Mouse (Mus musculus) T-cell, adult 2 months (primary cell): ENCODE data around the gene Dmbx1.

Experiments
- DNase-seq: peaks from one replicate; pipeline ENCODE4 v3.0.0; 2022; ENCODE audit warnings: low spot score

Gene Dmbx1

DNA sequence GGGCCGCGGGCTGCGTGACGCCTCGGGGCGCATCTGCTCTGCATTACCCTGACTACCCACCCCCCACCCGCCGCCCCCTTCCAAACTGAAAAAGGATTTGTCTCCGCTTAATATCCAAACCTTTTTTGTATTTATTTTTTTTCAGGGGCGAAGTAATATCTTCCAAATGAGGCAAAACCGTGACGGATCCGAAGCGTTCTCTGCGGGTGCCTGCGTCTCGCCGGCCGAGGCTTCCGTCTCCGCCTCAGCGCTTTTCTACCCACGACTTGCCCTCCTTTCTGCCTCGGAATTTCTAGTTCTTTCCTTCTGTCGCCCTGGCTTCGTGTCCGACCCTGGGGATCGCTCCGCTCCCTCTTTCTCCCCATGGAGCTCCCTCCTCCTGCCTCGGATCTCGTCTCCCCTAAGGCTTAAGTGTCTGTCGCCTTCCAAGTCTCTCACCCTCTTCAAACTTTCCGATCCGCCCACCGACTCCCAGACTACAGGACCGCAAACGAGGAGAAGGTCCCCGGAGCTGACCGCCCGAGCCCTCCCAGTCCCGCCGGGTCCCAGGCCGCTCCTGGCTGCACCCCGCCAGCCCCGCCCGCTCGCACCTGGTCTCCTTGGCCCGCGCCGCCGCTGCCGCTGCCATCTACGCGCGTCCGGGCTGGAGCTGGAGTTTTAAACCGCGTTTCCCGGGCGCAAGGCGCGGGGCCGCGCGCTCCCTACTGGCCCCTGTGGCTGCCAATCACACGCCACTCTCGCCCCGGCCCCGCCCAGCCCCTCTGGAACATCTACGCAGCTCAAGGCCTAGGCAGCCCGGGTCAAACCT, at the start of gene Dmbx1:
Dmbx1 (minus strand) TSS at position 632 of the 808 bp plus-strand sequence.
- no peak for DNase-seq

DNA sequence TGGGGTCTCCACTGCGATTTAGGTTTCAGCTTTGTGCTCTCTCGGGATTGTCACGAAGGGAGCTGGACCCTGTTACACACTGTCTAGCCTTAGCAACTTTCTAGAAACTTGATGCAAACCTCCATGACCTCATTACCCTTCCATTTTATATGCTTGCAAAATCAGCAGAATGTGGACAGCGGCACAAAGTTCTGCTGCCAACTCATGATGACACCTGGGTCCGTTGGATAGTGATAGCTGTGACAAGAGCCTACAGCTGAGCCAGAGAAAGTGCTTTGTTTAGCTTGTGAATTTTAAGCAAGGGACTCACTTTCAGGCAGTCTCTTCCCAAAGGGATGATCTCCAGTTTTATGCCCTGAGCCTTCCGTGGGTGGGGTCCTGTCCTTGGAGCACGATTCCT, 49.7 kb upstream of the Dmbx1 start:
- DNase-seq = no peak

DNA sequence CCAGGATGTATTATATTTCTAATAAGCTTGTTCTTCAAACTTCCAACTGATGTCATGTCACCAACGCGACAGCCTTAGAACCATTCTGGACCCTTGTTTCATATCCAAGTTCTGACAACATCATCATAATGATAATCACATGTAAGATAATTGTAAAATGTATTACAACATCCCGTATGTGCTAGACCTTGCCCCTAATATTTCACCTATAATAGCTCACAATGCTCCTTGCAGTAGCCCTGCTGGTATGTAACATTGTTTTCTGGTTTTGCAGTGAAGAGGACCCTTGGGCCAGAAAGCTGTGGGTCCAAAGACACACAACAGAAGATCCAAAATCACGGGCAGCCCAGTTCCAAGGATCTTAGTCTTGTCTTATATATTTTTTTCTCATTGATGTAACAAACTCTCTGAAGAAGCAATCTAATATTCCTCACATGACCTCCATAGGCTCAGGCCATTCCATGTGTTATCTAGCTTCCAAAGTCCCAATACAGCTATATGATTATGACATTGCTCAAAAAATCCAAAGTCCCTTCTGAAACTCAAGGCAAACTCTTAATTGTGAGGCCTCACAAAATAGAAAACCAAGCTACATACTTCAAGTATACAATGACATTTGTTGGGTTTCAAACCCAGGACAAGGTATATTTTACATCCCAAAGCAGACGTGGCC, 48.3 kb upstream of the Dmbx1 start:
- no peak for DNase-seq

DNA sequence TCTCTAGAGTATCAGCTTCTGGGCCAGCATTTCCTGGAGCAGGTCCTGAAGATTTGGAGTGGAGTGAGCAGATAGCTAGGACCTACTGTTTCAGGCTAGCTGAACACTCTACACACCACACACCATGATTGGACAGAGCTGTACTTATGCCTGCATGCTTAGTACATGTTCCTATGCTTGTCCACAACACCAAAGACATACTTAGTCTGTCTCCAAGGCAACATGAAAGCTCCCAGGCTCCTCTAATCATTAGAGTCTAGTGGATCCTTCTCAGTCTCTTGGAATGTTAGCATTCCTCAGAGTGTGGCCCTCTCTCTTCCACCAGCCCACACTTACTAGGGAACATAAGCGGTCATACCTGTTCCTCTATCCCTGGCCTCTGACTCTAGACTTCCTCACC, 47.7 kb upstream of the Dmbx1 start:
- DNase-seq = no peak

DNA sequence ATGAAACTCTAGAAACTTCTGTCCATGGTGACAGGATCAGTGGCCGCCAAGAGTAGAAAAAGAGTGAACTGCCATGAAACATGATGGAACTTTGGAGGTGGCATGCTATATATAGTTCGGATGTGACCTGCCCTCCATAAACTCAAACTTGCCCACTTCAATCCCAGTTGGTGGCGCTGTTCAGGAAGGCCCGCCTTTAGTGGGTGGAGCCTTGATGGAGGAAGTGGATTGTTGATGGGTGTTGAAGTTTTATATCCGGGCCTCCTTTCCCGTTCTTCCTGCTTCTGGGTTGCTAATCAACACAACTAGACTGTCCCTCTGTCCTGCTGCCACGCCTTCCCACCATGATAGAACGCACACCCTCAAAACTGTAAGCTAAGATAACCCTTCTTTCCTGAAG, 45.2 kb upstream of the Dmbx1 start:
- no peak for DNase-seq

DNA sequence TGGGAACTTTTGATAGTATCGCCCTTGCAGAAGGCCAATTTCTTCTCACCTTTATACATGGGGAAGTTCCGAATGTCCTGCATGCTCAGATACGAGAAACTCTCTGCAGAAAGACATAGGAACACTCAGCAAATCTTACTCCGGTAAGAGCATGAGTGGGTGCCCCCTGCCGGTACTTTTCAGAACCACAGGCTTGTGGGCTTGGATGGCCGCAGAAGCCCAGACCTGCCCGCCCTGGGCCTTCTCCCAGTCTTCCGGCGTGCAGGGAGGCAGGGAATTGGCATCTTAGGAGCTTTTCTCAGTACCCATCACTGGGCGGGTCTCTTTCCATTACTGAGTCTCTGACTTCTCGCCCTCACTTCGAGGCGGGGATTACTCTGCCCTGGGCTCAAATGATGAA, 44.4 kb upstream of the Dmbx1 start:
- peak; percentile 60 for DNase-seq

DNA sequence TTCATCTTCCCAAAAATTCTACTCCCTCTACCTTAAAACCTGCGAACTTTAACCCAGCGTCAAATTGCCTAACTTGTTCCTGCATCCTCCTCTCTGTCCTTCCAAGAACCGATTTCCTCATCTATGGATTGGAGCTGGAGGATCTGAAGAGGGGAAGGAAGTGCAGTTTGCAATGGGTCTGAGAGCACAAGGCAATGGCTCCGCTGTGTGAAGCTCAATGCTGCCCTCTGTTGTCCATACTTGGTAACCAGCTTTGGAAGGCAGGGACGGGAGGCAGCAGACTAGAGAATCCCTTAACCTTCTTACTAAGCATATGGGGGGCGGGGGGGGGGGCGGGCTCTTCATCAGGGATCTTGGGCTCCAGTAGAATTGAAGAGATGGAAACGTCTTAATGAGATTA, 41.0 kb upstream of the Dmbx1 start:
- DNase-seq = peak; percentile 58

DNA sequence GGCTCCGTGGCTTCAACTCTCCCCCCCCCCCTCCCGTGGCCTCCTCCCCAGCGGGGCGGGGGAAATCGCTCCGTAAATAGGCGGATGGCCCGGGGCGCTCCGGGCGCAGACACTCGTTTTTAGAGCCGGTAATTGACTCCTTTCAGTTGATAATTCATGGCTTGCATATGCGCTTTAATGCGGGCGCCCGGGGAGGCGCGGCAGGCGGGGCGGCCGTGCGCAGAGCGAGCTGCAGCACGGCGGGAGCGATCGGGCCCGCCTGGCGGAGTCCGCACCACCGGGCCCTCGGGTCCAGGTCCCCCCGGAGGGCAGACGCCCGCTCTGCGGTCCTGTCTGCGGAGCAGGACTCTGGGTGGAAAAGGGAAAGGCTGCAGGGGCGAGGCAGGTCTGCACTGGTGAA, 39.7 kb upstream of the Dmbx1 start:
- no peak for DNase-seq

DNA sequence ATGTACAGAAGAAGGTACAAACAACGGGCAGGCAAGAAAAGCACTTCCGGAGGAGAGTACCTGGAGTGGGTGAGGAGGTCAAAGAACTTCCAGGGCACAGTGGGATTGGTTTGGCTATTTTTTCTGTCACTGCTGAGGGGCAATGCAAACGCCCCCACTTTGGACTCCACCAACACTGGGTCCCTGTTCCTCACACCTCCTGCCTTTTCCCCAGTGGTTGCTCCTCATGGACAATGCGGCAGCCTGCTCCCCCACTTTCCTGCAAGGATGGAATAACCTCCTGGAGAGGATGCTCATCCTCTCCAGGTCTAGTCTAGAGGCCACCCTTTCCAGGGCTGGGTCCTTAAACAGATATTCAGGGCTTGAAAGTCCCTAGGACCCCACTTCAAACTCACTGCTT, 39.2 kb upstream of the Dmbx1 start:
- no peak for DNase-seq

DNA sequence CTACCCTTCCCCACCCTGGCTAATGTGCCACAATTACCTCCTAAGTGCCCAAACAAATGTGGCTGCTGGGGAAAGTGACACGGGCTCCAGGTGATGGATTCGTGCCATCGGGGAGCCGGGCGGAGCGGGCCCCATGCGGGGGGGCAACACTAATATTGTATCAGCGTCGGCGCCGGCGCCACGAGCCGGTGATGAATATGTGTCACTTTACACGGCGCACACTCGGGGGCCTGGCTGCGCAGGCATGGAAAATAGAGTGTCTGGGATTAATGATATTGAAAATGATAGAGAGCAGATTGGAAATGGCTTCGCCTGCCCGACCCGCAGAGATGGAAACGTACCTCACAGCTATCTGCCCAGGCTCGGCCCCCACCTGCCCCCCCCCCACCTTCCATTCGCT, 32.8 kb upstream of the Dmbx1 start:
- DNase-seq = no peak

DNA sequence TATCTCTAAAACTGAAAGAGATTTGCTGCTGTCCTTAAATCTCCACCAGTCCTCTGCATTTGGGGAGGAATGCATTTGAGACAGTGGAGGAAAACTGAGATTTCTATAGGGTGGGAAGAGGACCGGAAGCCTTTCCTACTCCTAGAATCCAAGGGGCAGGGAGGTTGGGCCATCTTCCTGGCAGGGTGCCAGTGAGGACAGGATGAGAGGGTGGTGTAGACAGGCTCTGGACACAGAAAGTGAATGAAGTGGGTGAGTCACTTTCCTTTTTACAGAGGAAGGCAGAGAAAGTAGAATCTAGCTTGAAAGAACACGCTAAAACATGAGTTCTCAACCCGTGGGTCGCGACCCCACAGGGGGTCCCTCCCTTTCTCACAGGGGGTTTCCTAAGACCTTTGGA, 24.7 kb upstream of the Dmbx1 start:
- DNase-seq = no peak

DNA sequence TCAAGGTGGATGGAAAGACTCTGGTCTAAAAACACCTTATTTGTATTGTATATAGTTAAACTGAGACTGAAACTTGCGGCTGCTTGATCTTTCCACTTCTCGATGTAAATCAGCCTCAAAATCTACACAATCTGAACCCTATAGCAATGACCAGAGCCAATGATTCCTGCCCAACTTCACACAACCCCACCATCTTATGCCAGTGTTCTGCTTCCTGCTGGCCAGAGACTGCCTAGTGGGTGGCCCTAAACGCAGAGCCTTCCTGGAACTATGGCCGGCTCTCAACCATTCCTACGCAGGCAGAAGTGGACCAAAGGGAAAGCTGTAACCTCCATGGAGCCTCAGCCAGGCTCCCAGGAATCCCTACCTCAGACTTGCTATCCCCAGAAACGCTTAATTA, 24.0 kb upstream of the Dmbx1 start:
- DNase-seq = no peak

DNA sequence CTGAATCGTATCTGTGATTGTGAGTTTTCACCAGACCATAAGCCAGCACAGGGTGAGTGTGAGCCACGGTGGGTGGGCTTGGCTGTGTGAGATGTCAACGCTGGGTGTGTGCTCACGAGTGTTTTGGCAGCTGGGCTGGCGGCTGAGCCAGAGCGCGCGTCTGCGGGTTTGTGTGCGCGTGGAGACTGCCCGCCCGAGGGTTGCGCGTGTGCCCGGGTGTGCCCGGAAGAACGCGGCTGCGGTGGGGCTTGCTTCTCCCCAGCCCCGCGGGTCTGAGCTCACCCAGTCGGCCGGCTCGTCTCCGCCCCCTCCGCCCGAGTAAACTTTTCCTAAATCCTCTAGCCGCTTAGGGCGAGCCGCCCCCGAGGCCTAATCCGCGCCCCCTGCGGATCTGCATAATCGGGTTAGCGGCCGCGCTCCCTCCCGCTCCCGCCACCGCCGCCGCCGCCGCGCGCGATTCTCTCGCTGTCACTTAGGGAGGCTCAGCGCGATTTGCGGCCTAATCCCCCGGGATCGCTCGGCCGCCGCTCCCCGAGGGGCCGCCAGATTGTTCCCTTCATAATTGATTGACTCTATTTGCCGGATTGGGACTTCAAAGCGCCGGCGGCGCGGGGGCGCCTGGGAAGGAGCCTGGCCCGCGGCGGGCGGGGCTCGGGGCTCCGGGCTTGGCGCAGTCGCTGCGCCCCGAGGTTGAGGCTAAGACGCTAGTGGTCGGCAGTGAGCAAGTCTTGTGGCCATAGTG, 23.1 kb upstream of the Dmbx1 start:
- DNase-seq = peak; percentile 32

DNA sequence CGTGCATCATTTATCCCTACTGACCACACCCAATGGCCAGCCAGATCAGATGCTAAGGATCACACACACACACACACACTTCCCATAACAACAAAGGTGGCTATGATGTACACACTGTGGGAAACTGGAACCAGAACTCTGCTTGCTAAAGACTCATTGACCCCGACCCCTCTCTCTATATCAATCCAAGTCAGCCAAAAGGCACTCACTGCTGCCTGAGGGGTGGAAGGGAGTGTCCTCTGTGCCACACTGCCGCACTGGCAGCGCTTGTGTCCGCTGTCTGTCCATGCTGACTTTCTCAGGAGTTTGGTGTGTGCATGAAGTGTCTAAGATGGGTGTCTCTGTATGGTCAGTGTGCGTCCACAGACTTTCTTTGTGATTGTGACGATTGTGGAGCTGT, 22.3 kb upstream of the Dmbx1 start:
- DNase-seq = no peak

DNA sequence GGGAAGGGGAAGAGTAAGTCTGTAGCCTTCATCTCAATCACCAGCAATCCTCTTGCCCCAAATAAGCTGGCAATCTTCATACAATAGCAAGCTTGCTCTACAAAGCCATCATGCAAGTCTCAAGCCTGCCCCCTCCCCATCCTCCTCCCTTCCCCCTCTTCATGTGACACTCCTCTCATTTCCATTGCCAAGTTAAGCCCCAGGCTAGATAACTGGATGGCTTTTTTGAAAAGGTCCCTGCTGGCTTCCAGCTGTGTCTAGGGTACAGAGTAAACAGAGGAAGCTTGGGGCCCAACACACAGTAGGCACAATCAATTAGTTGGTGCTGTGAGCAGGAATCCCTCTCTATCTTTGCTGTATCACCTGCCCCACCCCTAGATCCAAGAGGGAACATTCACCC, 19.8 kb upstream of the Dmbx1 start:
- DNase-seq = no peak

DNA sequence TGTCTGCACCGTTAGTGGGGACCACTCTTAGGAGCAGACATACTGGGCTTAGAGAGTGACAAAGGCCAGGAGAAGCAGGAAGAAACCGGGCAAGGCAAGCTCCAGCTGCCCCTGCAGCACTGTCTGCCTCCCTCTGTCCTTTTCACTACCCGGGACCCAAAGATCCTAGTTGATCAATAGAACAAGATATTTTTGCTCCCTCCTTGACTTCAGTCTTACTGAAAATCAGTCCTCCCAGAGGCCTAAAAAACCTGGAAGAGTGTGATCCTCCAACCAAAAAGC, 15.7 kb upstream of the Dmbx1 start:
- DNase-seq = no peak

DNA sequence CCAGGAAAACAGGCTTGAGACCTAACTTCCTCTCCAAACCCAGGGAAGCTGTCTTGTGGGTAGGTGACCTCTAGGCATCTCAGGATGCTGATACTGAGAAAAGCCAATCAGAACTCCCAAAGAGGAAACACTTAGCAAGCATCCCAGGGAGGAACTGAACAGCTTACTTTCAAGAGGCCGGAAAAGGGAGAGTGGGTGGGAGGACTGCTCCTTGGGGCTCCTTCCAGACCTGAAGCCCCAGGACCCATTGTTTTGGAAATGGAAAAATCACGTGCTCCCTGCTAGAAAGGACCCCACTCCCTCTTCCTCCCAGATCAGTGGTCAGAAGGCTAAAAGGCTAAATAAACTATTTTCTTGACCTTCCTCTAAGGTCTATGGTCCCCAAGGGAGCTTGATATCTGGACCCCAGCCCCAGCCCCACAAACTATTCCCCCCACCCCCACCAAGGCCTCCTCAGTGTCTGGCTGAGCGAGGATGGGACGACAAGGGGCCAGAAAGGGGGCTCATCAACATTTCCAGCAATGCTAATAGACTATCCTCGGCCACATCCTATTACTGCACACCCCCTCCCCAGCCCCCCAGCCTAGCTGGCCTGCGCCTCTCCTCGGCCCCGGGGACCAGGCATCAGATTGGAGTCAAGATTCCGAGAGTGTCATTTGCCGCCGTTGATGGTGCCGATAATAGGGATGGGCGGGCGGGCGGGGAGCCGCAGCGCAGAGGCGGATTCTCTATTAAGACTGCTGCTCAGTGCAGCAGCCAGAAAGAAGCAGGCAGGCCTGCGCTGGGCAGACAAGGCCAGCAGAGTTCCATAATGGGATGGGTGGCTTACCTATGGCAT, 15.1 kb upstream of the Dmbx1 start:
- no peak for DNase-seq

DNA sequence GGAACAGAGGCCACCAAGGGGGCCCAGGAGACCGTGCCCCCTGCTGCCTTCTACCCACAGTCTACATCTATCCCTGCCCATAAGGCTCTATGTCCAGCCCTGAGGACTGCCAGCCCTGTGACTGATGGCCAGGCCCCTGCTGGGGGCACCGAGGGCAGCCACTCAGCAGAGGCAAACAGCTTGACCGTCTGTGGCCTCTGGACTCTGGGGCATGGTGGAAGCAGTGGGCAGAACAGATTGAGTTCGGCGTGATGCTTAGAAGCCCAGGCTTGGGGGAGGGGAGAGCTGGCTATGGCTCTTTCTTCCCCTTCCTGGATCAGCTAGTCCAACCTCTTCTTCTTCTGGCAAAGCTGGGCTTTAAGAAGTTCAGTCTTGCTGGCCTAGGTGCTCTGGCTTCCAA, 13.8 kb upstream of the Dmbx1 start:
- DNase-seq = no peak

DNA sequence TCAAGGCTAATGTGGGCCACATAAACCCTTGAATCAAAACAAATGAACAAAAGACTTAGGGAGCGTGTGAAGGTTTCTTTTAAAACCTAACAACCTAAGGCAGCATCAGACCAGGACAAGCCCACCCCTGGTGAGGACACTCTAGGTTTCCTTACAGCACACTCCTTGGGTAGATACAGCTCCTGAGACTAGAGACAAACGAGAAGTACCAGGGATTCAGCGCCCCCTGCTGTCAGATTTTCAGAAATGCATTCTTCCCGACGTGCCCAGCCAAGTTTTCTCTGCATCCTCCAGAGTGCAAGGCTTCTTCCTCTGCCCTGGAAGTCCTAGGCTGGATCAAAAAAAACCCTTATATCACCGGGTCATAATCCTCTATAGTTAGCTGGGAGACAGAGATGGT, 13.0 kb upstream of the Dmbx1 start:
- peak; percentile 34 for DNase-seq

DNA sequence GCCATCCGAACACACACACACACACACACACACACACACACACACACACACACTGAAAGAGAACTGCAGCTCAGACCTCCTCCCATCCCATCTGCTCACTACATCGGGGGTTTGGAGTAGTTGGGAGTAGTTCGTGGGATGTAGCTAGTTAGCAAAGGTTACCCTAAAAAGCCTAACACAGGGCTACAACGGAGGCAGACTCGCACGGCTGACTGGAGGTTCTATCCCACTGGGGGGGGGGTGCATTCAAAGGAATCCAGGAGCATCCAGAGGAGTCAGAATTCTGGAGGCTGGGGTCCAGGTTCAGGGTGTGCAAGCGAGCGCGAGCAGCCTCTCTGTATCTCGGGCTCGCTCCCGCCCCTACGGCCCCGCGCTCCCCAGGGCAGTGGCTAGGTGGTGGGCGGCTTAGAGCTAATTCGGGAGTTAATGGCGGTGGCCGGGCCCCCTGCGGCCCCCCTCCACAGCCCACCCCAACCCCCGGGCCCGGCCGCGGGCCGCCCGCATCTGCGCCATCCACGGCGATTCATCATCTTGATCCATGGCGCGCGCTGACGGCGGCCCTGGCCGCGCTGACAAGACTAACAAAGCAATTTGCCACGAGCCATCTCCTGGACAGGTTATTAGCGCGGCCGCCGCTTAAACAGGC, 4.1 kb upstream of the Dmbx1 start:
- DNase-seq = no peak

DNA sequence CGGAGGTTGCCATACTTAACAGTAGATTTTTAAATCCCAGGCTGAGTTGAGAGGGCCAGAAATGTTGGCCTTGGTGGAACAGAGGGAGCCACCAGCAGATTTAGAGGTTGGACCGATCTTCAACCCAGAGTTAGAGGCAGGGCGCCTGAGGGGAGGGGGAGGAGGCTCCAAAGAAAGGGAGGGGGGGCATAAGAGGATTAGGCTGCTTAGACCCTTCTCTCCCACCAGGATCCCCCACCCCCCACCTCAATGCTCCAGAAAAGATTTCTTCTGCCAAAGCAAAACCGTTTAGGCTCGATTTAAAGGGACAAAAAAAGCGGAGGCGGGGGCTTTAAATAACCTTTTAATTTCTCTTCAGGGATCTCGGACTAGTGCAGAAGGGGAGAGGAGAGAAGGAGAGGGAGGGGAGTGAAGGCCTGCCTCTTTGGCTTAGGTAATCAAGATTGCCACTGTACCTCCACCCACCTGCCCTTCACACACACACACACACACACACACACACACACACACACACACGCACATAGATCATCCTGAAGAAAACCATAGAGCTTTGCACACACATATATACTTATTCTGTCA, 1.6 kb upstream of the Dmbx1 start:
- no peak for DNase-seq

DNA sequence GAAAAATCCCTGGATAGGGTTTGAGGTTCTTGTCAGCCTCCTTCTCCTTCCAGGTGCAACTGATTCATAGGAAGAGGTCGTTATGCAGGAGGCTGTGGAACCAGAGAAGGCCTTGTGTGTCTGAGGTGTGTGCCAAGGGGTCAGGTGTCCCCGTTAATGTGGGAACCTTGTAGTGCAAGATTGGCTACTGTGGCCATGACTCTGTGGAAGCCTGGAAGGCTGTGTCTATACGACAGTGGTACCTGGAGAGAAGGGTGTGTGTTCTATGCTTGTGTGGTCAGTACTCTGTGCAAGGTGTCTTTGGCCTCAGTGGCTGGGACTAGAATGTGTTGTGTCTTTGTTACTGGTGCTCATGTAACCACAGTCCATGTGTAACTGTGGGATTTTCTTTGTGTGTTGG, 955 bp upstream of the Dmbx1 start:
- no peak for DNase-seq
